Mouse (Mus musculus) T-cell, adult 2 months (primary cell): ENCODE results near the gene Prrc2b.

Source experiments
- DNase-seq: peaks from one replicate; pipeline ENCODE4 v3.0.0; 2022; ENCODE audit warnings: low spot score

Prrc2b gene

GRCm38 (mm10) chr2:32134039-32134438, 16.8 kb upstream of the Prrc2b start:
- DNase-seq, result peak; percentile 87

DNA sequence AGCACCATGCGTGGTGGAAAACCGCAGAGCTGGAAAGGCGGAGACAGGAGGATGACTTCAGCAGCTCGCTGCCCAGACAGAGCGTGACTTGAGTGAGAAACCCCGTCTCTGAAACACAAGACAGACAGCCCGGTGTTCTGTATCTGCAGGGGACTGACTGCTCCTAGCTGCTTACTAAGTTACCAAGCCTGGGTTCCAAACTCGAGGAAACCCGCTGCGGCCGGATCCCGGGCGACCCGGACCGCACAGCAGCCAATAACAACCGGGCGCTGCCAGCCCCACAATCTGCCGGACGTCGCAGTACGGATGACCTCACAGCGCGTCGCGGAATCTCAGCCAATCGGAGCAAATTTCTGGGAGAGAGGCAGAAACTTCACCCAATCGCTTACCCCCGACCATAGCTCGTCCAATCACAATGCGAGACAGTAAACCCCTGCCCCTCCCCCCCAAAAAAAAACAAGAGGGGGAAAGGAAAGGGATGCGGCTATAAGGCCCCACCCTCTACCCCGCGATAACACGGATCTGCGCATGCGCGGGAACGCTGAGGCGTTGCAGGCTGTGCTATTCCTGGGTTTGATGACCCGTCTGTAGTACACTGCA, 13.1 kb upstream of the Prrc2b start:
- DNase-seq, result peak; percentile 97

DNA sequence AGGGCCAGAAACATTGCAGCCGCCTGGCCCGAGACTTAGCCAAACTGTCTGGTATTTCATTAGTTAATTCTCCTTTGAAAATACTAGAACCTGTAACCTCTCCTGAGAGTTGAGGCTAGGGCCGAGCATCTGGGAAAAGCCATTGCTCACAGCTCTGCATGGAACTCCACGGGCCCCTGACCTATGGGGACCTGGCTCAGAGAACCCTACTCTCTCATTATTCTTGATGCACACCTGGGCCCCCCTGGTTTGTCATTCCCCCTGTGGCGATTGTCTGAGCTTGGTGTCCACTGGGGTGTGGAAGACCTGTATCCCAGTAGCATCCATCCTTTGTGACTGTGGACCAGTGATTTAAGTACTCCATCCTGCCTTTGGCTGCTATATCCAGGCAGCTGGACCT, 11.5 kb upstream of the Prrc2b start:
- no peak for DNase-seq

DNA sequence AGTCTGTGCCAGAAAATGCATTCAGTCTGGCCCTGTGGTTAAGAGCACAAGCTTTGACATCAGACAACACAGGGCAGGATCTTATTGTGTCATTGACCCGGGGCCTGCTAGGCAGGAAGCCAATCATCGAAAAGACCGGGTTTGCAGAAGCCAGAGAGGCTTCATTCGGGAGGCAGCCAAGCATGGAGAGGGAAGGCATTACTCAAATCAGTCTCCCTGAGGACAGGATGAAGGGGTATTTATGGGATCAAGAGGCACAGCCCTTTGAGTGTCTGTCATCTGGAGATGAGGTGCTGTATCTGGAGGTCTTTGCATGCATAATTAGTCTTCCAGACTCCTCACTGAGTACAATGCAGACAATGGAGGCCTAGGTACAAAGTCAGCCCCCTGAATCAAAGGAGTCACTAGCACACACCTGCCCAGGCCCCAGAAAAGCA, 10.4 kb upstream of the Prrc2b start:
- no peak for DNase-seq

GRCm38 (mm10) chr2:32141602-32142001, 9.3 kb upstream of the Prrc2b start:
- no peak for DNase-seq

DNA sequence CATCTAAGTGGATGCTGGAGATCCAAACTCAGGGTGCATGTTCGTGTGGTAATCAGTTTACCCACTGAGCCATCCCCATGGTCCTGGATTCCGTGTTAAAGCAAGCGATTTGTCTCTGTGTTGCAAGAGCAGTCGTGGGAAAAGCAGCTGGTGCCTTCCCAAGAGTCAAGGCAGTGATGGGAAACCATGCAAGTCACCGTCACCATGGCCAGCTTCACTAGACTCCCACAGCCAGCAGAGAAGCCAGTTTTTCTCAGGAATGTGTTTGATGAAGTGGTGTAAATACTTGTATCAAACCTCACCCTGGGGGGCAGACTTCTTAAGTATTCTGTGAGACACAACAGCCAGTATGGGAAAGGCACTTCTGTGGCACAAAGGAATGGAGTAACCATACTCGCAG, 8.5 kb upstream of the Prrc2b start:
- no peak for DNase-seq

DNA sequence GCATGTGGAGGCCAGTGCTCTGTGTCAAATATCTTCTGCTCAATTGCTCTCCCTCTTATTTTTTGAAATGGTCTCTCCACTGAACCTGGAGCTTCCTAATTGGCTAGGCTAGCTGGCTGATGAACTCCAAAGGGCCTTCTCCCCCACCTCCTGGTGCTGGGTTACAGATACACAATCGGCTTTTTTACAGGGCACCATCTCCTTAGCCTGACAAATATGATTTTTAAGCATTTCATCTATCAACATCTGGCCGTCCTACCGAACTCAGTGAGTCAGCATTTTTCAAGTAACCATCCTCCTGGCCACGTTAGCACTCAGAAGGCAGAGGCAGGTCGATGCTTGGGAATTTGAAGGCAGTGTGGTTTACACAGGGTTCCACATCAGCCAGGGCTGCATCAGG, 6.2 kb upstream of the Prrc2b start:
- no peak for DNase-seq

DNA sequence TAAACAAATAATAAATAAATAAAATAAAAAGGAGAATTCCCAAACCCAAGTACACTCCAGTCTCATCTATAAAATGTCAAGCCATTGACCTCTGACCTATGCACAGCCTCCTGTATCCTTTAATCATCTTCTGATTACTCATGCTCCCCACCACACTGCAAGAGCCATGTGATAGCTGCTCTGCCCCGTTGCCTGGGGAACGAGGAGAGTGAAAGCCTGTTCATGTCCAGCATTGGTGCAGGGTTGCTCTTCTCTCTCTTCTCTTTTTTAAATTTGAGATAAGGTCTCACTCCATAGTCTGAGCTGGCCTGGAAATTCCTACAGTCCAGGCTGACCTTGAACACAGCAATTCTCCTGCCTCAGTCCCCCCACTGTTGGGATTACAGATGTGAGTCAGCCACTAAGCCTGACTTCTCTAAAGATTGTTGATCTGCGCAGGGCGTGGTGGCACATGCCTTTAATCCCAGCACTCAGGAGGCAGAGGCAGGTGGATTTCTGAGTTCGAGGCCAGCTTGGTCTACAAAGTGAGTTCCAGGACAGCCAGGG, 4.2 kb upstream of the Prrc2b start:
- no peak for DNase-seq

- no peak for DNase-seq
Observed at GRCm38 (mm10) chr2:32150135-32150534, 747 bp upstream of the Prrc2b start.

DNA sequence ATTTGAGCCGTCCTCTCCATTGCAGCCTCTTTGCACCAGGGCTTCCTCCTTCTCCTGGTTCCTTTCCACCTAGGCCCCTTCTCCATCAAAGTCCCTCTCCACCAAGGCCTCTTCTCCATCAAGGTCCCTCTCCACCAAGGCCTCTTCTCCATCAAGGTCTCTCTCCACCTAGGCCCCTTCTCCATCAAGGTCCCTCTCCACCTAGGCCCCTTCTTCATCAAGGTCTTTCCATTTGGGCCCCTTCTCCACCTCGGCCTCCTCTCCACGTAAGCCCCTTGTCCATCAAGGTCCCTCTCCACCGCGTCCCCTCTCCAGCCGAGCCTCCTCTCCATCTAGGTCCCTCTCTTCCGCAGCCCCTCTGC, 339 bp upstream of the Prrc2b start:
- DNase-seq, result no peak

GRCm38 (mm10) chr2:32151660-32152366, 931 bp downstream of the Prrc2b start:
- DNase-seq, result no peak

DNA sequence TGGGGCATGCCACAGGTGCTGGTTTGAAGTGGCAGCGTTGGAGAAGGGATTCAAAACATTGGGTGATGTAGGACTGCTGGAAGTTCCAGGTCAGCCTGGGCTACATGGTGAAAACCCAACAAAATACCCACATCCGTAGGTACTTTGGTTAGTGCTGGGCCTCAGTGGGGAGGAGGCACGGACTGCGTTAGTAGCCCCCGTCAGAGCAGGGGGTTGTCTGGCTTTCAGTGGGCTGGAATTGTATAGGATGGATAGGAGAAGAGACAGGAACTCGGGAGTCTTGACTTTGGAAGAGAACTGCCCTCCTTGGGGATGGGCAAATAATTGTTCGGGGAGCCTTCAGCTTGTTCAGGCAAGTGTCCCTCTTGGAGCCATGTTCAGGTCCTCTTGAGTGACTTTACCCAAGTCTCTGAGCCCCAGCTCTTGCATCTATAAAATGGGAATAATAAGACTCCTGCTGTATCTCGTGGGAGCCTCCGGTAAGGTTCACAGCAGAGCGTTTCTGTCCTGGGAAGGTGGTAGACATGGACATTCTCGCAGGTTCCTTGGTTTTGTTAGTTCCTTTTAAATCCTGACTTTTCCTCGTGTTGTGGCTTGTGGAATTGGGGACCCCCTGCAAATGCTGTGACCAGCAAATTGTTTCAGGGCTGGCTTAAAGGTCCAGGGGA, 1.6 kb downstream of the Prrc2b start:
- peak; percentile 53 for DNase-seq

DNA sequence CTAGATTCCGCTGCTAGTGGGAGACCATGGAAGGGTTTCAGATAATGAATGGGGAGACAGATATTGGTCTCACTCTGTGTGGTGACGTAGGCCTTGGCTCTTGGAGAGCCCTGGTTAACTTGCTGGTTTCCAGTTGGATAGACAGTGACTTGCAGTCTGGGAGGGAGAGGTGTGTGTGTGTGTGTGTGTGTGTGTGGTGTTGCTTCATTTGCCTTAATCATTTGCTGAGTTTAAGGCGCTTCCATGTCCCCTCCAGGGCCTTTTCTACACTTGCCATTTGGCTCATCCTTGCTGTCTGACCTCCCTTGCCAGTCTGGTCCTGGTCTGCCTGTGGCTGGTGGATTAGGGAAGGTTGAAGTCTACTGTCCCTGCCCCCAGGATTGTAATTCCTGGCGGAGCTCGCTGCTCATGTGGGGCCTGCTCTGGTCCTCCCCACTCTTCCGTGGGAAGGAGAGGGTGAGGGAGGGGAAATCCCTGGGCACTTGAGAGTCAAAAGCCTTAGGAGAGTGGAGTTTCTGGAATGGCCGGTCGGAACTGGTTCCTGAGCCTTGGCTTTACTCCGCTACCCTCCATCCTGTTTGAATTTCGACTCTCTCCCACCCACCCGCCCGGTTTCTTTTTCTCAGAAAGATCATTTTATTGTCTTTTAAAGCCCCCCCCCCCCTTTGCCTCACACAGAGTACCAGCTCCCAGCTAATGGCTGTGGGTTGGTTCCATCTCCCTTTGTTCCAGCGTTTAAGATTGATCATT, 2.3 kb downstream of the Prrc2b start:
- no peak for DNase-seq

- DNase-seq, result no peak
Observed at GRCm38 (mm10) chr2:32153791-32154119, 2.9 kb downstream of the Prrc2b start.

DNA sequence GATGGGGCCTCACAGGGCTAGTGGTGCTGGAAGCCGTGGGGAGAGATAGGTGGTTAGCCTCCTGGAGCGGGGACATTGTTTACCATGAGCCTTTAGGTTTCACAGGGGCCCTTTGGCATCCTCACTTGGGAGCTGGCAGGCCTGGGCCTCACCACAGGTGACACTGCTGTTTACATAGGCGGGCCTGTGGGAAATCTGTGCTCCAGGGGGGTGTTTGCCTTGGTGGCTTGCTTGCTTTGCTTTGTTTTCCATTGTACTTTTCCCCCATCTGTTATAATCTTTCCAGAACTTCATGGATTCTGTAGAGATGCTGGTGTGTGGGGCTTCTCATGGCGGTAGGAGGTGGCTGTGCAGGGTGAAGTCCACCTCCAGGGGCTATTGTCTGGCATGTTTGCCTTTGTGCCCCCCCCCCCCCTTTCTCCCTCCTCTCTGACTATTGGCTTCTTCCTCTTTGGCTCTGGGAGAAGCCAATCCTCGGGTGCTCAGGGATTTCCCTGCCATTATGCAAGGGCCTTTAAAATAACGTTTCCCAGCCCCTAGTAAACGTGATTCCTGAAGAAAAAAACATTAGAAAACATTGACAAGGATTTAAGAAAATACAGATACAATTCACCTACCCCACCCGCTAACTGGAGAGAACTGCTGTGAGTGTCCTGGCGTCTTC, 3.6 kb downstream of the Prrc2b start:
- DNase-seq, result no peak

DNA sequence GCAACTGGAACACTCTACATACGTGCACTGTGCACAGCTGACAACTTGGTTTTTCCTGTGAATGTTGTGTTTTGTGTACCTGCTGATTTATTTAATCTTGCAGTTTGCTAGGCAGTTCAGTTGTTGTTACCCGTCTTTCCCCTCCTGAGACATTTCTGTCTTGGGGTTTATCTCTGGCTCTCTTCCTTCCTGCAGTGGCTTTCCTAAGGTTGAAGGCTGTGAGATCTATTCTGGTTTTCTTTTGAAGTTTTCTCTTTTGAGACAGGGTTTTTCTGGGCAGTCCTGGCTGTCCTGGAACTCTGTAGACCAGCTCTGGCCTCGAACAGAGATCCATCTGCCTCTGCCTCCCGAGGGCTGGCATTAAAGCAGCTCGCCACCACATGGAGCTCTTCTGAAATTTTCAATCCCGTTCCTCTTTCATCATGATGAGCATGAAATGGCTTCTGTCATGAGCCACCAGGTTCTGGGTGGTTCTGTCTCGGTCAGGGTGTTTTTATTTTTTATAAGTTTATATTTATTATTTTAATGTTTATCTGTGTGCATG, 4.2 kb downstream of the Prrc2b start:
- no peak for DNase-seq

DNA sequence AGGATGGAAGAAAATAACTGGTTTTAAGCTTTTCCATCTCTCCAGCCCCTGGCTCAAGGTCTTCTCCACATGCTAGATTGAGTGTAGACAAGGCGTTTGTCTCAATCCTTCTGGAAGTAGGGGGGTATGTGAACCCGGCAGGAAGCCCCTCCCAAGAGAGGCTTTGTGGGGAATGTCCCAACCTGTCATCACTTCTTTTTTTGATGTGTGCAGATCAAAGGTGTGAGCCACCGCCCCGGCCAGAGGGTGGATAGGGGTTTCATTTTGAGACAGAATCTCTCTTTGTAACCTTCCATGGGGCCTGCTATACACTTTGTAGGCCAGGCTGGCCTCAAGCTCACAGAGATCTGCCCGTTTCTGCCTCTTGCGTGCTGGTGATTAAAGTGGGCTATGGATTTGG, 4.7 kb downstream of the Prrc2b start:
- DNase-seq, result peak; percentile 66

- no peak for DNase-seq
Observed at GRCm38 (mm10) chr2:32156645-32157044, 5.8 kb downstream of the Prrc2b start.

DNA sequence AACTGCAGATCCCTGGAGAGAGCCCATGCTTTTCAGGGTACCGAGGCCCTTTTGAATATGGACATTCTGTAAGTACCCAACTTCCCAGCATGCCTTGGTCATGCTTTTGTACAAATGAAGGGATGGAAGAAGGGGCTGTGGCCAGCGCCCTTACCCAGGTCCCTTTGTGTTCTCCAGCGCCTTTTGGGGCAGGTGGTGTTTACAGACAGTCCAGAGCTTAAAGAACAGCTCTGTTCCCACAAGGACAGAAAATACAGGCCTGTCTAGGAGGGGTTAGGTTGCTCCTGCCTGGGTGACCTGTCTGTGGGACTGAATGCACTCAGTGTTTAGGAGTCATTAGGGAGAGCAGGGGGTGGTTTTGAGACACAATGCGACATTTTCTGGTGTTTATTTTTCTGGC, 6.4 kb downstream of the Prrc2b start:
- no peak for DNase-seq

- no peak for DNase-seq
Observed at GRCm38 (mm10) chr2:32158616-32159239, 7.8 kb downstream of the Prrc2b start.

DNA sequence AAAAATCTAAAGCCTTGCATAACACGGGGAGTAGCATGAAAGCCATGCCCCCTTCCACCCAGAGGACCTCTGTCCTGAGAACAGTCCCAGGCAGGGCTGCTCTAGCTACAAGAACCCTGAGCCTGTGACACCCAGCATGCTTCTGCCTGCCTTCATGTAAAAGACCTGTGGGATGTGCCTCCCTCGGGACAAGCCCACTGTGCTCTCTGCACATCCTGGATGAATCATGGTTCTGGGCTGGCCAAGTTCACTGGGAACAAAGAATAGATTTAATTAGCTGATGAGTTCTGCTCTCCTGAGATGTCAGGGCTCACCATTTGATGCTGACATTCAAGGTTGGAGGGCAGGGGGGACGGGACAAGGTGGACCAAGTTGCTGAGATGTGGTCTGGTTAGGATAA, 9.6 kb downstream of the Prrc2b start:
- no peak for DNase-seq
